Mouse (Mus musculus): ENCODE data around the gene Umad1. TPM values are rescaled to one million over a fixed set of nuclear protein-coding genes. Genes with fewer than 3 reads are reported as not detected.

The Umad1 gene
- polyA plus RNA-seq, 1 experiment from 2014 or later = 15.7 TPM

GRCm38 (mm10) chr6:8352533-8353168 lies 93.6 kb downstream of the Umad1 start:
- peaks cover 20% of the 10 kb centered on the region for H3K4me1 ChIP-seq (replicated peaks)
- no peaks in the 10 kb centered on the region for H3K9me3 ChIP-seq (replicated peaks)
- no peaks in the 10 kb centered on the region for H3K36me3 ChIP-seq
- 74% methylated on average over 12 of the region's 12 CpGs for WGBS (ENCODE audit: insufficient replicate concordance)
- H3K4me3 ChIP-seq (replicated peaks) = no peak overlapping the region
- no peak overlapping the region for H3K4me2 ChIP-seq
- no peak for ATAC-seq (ENCODE audit: low read depth)
- H3K27ac ChIP-seq = no peak overlapping the region
- no peak overlapping the region for H3K9ac ChIP-seq
- no peaks in the 10 kb centered on the region for H3K27me3 ChIP-seq
- DNase-seq = no peak

- Histone ChIP-seq H3K4me2 (no peak overlapping the region), H3K9ac (no peak overlapping the region), H3K27ac (no peak overlapping the region), H3K4me3 (replicated peaks) (no peak overlapping the region), H3K4me1 (replicated peaks) (peaks cover 20% of the 10 kb centered on the region), H3K36me3 (no peaks in the 10 kb centered on the region), H3K9me3 (replicated peaks) (no peaks in the 10 kb centered on the region), H3K27me3 (no peaks in the 10 kb centered on the region)
- WGBS (ENCODE audit: insufficient replicate concordance) = 85% methylated on average over 4 of the region's 4 CpGs
- DNase-seq = no peak
- no peak for ATAC-seq (ENCODE audit: low read depth)
Measured at GRCm38 (mm10) chr6:8353461-8353860, 94.4 kb downstream of the Umad1 start.

- ATAC-seq (ENCODE audit: low read depth) = no peak
- Histone ChIP-seq H3K9me3 (replicated peaks) (no peaks in the 10 kb centered on the region), H3K27ac (no peak overlapping the region), H3K9ac (no peak overlapping the region), H3K27me3 (no peaks in the 10 kb centered on the region), H3K36me3 (no peaks in the 10 kb centered on the region), H3K4me3 (replicated peaks) (no peak overlapping the region), H3K4me2 (no peak overlapping the region), H3K4me1 (replicated peaks) (peaks cover 10% of the 10 kb centered on the region)
- 63% methylated on average over 4 of the region's 4 CpGs for WGBS (ENCODE audit: insufficient replicate concordance)
- no peak for DNase-seq
Measured at GRCm38 (mm10) chr6:8354846-8355245, 95.8 kb downstream of the Umad1 start.

GRCm38 (mm10) chr6:8358232-8358631 lies 99.1 kb downstream of the Umad1 start:
- no peak overlapping the region for H3K4me3 ChIP-seq (replicated peaks)
- no peaks in the 10 kb centered on the region for H3K27me3 ChIP-seq
- H3K36me3 ChIP-seq = no peaks in the 10 kb centered on the region
- no peak overlapping the region for H3K9ac ChIP-seq
- no peak overlapping the region for H3K4me2 ChIP-seq
- ATAC-seq (ENCODE audit: low read depth) (no peak), DNase-seq (no peak)
- H3K9me3 ChIP-seq (replicated peaks) = no peaks in the 10 kb centered on the region
- H3K4me1 ChIP-seq (replicated peaks) = no peaks in the 10 kb centered on the region
- 38% methylated on average over 2 of the region's 2 CpGs for WGBS (ENCODE audit: insufficient replicate concordance)
- no peak overlapping the region for H3K27ac ChIP-seq

GRCm38 (mm10) chr6:8358782-8359181 lies 99.7 kb downstream of the Umad1 start:
- no peaks in the 10 kb centered on the region for H3K9me3 ChIP-seq (replicated peaks)
- DNase-seq (no peak), ATAC-seq (ENCODE audit: low read depth) (no peak)
- H3K36me3 ChIP-seq = no peaks in the 10 kb centered on the region
- 62% methylated on average over 2 of the region's 2 CpGs for WGBS (ENCODE audit: insufficient replicate concordance)
- no peaks in the 10 kb centered on the region for H3K27me3 ChIP-seq
- H3K27ac ChIP-seq = no peak overlapping the region
- no peak overlapping the region for H3K9ac ChIP-seq
- no peak overlapping the region for H3K4me3 ChIP-seq (replicated peaks)
- no peaks in the 10 kb centered on the region for H3K4me1 ChIP-seq (replicated peaks)
- H3K4me2 ChIP-seq = no peak overlapping the region

GRCm38 (mm10) chr6:8360805-8361204 lies 101.7 kb downstream of the Umad1 start:
- 77% methylated on average over 7 of the region's 7 CpGs for WGBS (ENCODE audit: insufficient replicate concordance)
- H3K27me3 ChIP-seq = no peaks in the 10 kb centered on the region
- H3K9me3 ChIP-seq (replicated peaks) = no peaks in the 10 kb centered on the region
- no peak overlapping the region for H3K4me3 ChIP-seq (replicated peaks)
- H3K9ac ChIP-seq = no peak overlapping the region
- ATAC-seq (ENCODE audit: low read depth) (no peak), DNase-seq (no peak)
- no peak overlapping the region for H3K4me2 ChIP-seq
- no peaks in the 10 kb centered on the region for H3K4me1 ChIP-seq (replicated peaks)
- H3K27ac ChIP-seq = no peak overlapping the region
- H3K36me3 ChIP-seq = no peaks in the 10 kb centered on the region

- Histone ChIP-seq H3K27ac (no peak overlapping the region), H3K9me3 (replicated peaks) (no peaks in the 10 kb centered on the region), H3K36me3 (no peaks in the 10 kb centered on the region), H3K9ac (no peak overlapping the region), H3K4me2 (no peak overlapping the region), H3K4me3 (replicated peaks) (no peak overlapping the region), H3K4me1 (replicated peaks) (no peaks in the 10 kb centered on the region), H3K27me3 (no peaks in the 10 kb centered on the region)
- ATAC-seq (ENCODE audit: low read depth) = no peak
- DNase-seq = no peak
- 73% methylated on average over 12 of the region's 12 CpGs for WGBS (ENCODE audit: insufficient replicate concordance)
Measured at GRCm38 (mm10) chr6:8364033-8364756, 105.1 kb downstream of the Umad1 start.

- no peak overlapping the region for H3K9ac ChIP-seq
- DNase-seq (no peak), ATAC-seq (ENCODE audit: low read depth) (no peak)
- no peak overlapping the region for H3K4me2 ChIP-seq
- H3K27ac ChIP-seq = no peak overlapping the region
- no peaks in the 10 kb centered on the region for H3K27me3 ChIP-seq
- H3K4me1 ChIP-seq (replicated peaks) = no peaks in the 10 kb centered on the region
- H3K4me3 ChIP-seq (replicated peaks) = no peak overlapping the region
- 87% methylated on average over 11 of the region's 11 CpGs for WGBS (ENCODE audit: insufficient replicate concordance)
- no peaks in the 10 kb centered on the region for H3K9me3 ChIP-seq (replicated peaks)
- no peaks in the 10 kb centered on the region for H3K36me3 ChIP-seq
Measured at GRCm38 (mm10) chr6:8364757-8365150, 105.7 kb downstream of the Umad1 start.

GRCm38 (mm10) chr6:8367675-8368074 lies 108.6 kb downstream of the Umad1 start:
- H3K4me3 ChIP-seq (replicated peaks) = no peak overlapping the region
- no peak for DNase-seq
- no peak overlapping the region for H3K9ac ChIP-seq
- WGBS (ENCODE audit: insufficient replicate concordance) = 86% methylated on average over 4 of the region's 4 CpGs
- no peaks in the 10 kb centered on the region for H3K36me3 ChIP-seq
- ATAC-seq (ENCODE audit: low read depth) = peak; percentile 18; the same call in 1 of the 2 replicates
- H3K4me2 ChIP-seq = no peak overlapping the region
- no peaks in the 10 kb centered on the region for H3K4me1 ChIP-seq (replicated peaks)
- no peak overlapping the region for H3K27ac ChIP-seq
- H3K9me3 ChIP-seq (replicated peaks) = no peaks in the 10 kb centered on the region
- no peaks in the 10 kb centered on the region for H3K27me3 ChIP-seq

- H3K4me3 ChIP-seq (replicated peaks) = no peak overlapping the region
- no peaks in the 10 kb centered on the region for H3K27me3 ChIP-seq
- no peaks in the 10 kb centered on the region for H3K4me1 ChIP-seq (replicated peaks)
- no peak overlapping the region for H3K4me2 ChIP-seq
- ATAC-seq (ENCODE audit: low read depth) (no peak), DNase-seq (no peak)
- 61% methylated on average over 2 of the region's 2 CpGs for WGBS (ENCODE audit: insufficient replicate concordance)
- H3K36me3 ChIP-seq = no peaks in the 10 kb centered on the region
- no peaks in the 10 kb centered on the region for H3K9me3 ChIP-seq (replicated peaks)
- no peak overlapping the region for H3K27ac ChIP-seq
- no peak overlapping the region for H3K9ac ChIP-seq
Measured at GRCm38 (mm10) chr6:8368198-8368864, 109.2 kb downstream of the Umad1 start.

- no peak overlapping the region for H3K4me2 ChIP-seq
- ATAC-seq (ENCODE audit: low read depth) (no peak), DNase-seq (no peak)
- H3K27ac ChIP-seq = no peak overlapping the region
- H3K27me3 ChIP-seq = no peaks in the 10 kb centered on the region
- H3K4me3 ChIP-seq (replicated peaks) = no peak overlapping the region
- H3K36me3 ChIP-seq = no peaks in the 10 kb centered on the region
- 66% methylated on average over 3 of the region's 3 CpGs for WGBS (ENCODE audit: insufficient replicate concordance)
- no peaks in the 10 kb centered on the region for H3K9me3 ChIP-seq (replicated peaks)
- no peak overlapping the region for H3K9ac ChIP-seq
- no peaks in the 10 kb centered on the region for H3K4me1 ChIP-seq (replicated peaks)
Measured at GRCm38 (mm10) chr6:8370624-8371023, 111.5 kb downstream of the Umad1 start.

Data from liver, embryonic 13.5 days (tissue).